Mouse (Mus musculus): ENCODE measurements around the gene Gm5416.
"Not testable (repeated sequence)": the region's sequence is repeated elsewhere in the genome, so short reads cannot be mapped to it uniquely, and the experiment has no call there.

Gene Gm5416

DNA sequence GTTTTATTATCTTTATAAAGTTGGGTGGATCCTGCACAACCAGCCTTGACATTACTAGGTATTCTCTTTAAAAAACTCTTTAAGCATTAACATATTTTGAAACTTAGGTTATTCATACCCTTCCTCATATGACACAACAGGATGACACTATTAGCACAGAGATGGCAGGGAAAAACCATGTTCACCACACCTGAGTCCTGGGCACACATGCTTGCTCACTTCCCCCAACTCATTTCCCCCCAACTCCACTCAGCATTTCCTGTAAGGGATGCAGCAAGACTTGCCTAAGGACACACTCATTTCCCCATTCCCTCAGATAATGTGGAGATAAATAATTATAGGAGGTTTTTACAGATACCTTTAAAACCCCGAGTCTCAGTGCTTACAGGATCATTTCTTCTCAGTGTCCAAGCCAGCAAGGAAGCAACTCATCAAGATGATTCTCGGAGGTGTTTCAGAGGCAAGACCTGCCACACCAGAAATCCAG lies at the start of gene Gm5416:
Gene Gm5416 (plus strand): TSS at position 437 of the 487 bp plus-strand sequence.
- no peak for DNase-seq

DNA sequence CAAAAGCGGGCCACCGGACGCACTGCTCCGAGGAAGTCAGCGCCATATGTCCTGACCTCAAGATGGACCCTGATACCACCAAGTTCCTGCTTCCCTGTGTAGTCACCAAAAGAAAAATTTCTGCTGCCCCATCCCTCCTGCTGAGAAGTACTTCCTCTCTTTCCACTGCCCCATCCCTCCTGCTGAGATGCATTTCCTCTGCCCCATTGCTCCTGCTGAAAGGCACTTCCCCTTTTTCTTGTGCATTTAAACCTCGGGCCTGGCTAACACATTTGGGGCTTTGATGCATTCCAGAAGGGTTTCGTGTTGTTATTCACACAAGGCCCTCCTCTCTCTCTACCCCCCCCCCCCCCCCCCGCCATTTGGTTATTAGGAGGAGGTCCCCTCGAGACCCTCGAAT lies 42.4 kb upstream of the Gm5416 start:
- DNase-seq, result not testable (repeated sequence)

DNA sequence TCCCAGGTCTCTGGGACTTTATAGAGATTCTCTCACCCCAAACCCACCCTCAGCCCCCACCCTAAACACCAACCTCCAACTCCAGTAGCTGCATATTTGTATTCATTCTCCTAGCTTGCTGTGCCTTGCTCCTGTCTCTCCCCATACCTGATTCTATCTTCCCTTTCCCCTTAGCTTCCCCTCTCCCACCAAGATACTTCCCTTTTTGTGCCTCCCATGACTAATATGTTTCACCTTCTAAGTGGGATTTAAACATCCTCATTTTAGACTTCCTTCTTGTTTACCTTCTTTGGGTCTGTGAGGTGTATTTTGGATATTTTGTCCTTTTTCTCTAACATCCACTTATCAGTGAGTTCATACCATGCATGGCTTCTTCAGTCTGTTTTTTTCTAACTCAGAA lies 34.1 kb upstream of the Gm5416 start:
- no peak for DNase-seq

DNA sequence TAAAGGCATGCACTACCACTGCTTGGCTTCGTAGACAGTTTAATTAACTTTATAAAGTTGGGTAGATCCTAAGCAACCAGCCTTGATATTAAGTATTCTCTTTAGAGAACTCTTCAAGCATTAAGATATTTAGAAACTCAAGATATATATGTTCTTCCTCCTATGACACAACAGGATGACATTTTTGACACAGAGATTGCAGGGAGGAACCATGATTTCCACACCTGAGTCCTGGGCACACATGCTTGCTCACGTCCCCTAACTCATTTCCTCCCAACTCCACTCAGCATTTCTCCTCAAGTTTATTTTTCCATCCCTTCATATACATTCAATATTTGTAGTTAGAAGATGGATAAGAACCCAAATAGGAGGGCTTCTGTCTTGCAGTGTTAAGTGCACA lies 30.3 kb upstream of the Gm5416 start:
- DNase-seq, result no peak

DNA sequence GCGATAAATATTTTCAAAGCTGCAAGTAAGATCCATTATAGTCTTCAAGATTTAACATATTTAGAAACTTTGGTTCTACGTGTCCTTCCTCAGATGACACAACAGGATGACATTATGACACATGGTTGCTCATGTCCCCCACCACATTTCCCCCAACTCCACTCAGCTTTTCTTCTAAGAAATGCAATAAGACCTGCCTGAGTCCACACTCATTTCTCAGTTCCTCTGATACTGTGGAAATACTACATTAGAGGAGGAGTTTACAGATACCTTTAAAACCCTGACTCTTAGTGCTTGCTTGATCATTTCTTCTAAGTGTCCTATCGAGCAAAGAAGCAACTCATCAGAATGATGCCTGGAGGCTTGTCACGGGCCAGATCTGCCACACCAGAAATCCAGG lies 26.3 kb upstream of the Gm5416 start, which contains the start of gene Gm5483:
Gene Gm5483 (plus strand): TSS at position 301 of the 400 bp plus-strand sequence.
- DNase-seq, result not testable (repeated sequence)

DNA sequence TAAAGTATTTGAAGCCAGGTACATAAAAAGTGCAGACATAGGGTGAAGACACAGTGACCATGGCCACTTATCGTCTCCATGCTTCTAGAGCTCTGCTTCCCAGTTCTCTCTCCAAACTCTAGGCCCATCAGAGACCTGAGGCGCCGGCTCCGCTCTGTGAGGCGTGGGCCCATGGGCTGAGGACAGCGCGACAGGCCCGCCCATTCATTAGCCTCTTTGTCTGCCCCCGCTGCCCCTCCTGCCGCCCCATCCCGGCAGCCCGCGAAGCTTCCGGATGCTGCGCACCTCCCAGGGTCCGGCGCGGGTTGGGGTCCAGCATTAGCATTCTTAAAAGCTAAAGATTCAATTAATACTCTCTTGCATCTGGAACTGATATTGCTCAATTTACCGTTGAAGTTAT lies 11.0 kb upstream of the Gm5416 start:
- no peak for DNase-seq

DNA sequence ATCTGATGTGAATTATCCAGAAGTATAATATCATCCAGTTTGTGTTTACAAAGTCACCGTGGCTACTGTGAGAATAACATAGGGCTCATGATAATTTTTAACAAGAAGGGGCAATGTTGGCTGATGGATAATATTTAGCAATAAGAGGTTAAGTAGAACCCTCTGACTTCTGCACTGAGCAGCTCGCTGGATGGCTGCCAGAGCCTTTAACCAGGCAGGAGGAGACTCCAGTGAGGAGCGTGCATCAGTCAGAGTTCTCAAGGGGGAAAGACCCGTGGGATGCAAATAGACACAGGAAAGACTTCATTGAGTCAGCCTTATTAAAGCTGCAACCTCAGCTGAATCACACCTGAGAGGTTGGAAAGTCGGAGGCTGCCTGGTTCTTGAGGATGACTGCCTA lies 6.4 kb upstream of the Gm5416 start:
- no peak for DNase-seq

DNA sequence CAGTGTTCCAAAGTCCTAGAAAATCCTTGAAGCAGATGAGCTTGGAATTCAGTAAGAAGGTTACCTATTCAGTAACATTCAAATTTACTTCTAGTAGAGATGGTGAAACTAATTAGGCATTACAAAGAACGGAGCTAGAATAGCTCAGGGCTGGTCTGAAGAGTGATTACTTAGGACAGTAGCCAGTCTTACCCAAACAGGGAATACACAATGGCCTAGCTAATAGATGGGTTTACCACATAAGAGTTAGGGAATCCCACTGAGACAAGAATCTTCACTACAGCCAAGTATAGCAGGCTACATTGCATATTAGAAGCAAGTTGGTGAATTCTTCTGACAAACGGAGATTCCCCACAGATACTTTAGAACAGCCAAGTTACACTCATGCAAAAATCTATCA lies 4.5 kb upstream of the Gm5416 start:
- not testable (repeated sequence) for DNase-seq

DNA sequence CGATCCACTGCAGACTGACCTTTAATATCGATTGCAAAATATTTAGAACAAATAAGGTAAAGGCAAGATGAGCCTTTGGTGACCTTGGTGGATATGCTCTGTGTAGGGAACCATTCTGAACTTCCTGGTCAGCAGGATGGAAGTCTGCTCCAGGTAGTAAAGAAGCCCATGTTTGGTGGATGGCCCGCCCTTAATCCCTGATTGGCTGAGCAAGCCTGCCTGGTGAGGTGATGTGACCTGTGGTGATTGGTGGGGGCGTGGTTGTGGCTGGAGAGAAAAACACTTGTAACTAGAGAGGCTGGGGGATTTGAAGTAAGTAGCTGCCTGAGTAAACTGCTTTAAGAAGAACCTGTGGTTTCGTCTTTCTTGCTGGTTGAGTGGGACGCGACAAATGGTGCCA lies 11.0 kb downstream of the Gm5416 start, which contains the start of gene 2010005H15Rik:
Gene 2010005H15Rik (plus strand): TSS at position 301 of the 400 bp plus-strand sequence.
- DNase-seq, result not testable (repeated sequence)

GRCm38 (mm10) chr16:36260585-36260984 lies 50.4 kb downstream of the Gm5416 start:
- peak; percentile 2 for DNase-seq

Data from lung, postnatal 10 days (tissue).